Mouse (Mus musculus) small intestine, adult 2 months (tissue): ENCODE results near the gene Dync2h1. TPM values are rescaled to one million over a fixed set of nuclear protein-coding genes. Genes with fewer than 3 reads are reported as not detected.

ENCODE experiments used
- H3K27ac ChIP-seq: fragments of 200-500 bp; 2 replicates; pipeline ENCODE4 v1.5.1; 2012; ENCODE audit warnings: low read depth, low read length, control low read depth, inconsistent platforms; ENCODE audit not compliant: insufficient read depth
- H3K27me3 ChIP-seq: fragments of 200-500 bp; 2 replicates; pipeline ENCODE4 v1.6.1; 2012; ENCODE audit warnings: mild to moderate bottlenecking, moderate library complexity, low read length, inconsistent platforms; ENCODE audit not compliant: control insufficient read depth, insufficient read depth
- H3K36me3 ChIP-seq: fragments of 200-500 bp; 2 replicates; pipeline ENCODE4 v1.6.1; 2012; ENCODE audit warnings: mild to moderate bottlenecking, low read length, control low read depth, inconsistent platforms; ENCODE audit not compliant: control insufficient read depth, insufficient read depth
- H3K4me1 ChIP-seq: fragments of 200-500 bp; 2 replicates; pipeline ENCODE4 v1.6.1; 2012; ENCODE audit warnings: low read length, inconsistent platforms, mixed read lengths; ENCODE audit not compliant: control insufficient read depth, insufficient read depth, insufficient read length
- H3K4me3 ChIP-seq: fragments of 200-500 bp; 2 replicates; pipeline ENCODE4 v1.5.1; 2012; ENCODE audit warnings: low read depth, mild to moderate bottlenecking, control low read depth, inconsistent platforms, low read length, moderate library complexity
- CTCF ChIP-seq: fragments of 200-500 bp; IDR thresholded peaks from 2 replicates; pipeline ENCODE4 v1.5.1; 2012; ENCODE audit warnings: low read depth, mild to moderate bottlenecking, control low read depth, inconsistent platforms, low read length, moderate library complexity, mixed read lengths; ENCODE audit not compliant: insufficient replicate concordance, insufficient read length; ENCODE audit errors: extremely low read depth
- POLR2A ChIP-seq: fragments of 200-500 bp; IDR thresholded peaks from 2 replicates; pipeline ENCODE4 v1.6.1; 2012; ENCODE audit warnings: low read depth, mild to moderate bottlenecking, control low read depth, inconsistent platforms, low read length, moderate library complexity
- WGBS: fragments of 180-500 bp; shearing (Covaris S2); methylation state at CpG from one replicate; pipeline ENCODE4 v1.1.7; 2018; 5-methylcytosine and 5-hydroxymethylcytosine counted together
- polyA plus RNA-seq: library from polyadenylated mRNA; depleted of rRNA; stranded (reverse); fragments of >200 nt; gene quantifications from 2 replicates; pipeline ENCODE4 v1.2.3, GENCODE M21; 2012

Gene Dync2h1
- polyA plus RNA-seq, 1 experiment: 0.18 TPM

GRCm38 (mm10) chr9:7032553-7032952 lies 151.7 kb downstream of the Dync2h1 start:
- no peaks in the 10 kb centered on the region for H3K27me3 ChIP-seq
- WGBS: 81% methylated on average over 2 of the region's 2 CpGs
- H3K4me1 ChIP-seq: no peaks in the 10 kb centered on the region
- H3K4me3 ChIP-seq: no peak overlapping the region
- no peak for TF ChIP-seq POLR2A
- no peak overlapping the region for H3K27ac ChIP-seq
- H3K36me3 ChIP-seq: no peaks in the 10 kb centered on the region

GRCm38 (mm10) chr9:7015600-7015999 lies 168.6 kb downstream of the Dync2h1 start:
- no peaks in the 10 kb centered on the region for H3K36me3 ChIP-seq
- H3K4me3 ChIP-seq: no peak overlapping the region
- TF ChIP-seq POLR2A: no peak
- no peak for TF ChIP-seq CTCF
- H3K4me1 ChIP-seq: no peaks in the 10 kb centered on the region
- H3K27me3 ChIP-seq: no peaks in the 10 kb centered on the region
- no peak overlapping the region for H3K27ac ChIP-seq

- 85% methylated on average over 1 of the region's 1 CpGs for WGBS
- H3K4me1 ChIP-seq: no peaks in the 10 kb centered on the region
Measured at GRCm38 (mm10) chr9:7014733-7015132, 169.5 kb downstream of the Dync2h1 start.

DNA sequence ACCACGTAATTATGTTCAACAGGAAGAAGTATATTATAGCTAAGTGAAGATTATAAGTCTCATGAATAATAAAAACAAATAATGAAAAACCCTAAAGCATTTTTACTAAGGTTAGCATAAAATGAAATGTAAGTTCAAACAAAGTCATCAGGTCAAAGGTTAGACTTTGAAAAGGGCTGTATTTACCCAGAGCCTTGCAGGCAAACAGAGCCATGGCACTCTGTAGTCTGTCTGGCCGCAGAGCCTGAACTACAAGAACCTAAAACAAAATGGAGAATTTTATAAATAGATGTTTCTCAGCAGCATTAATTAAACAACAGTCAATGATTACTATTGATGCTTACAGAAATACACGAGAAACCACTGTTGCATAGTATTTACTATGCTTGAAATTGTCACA lies 174.5 kb downstream of the Dync2h1 start:
- Histone ChIP-seq H3K27ac (no peak overlapping the region), H3K4me1 (no peaks in the 10 kb centered on the region), H3K27me3 (no peaks in the 10 kb centered on the region), H3K4me3 (no peak overlapping the region), H3K36me3 (no peaks in the 10 kb centered on the region)
- TF ChIP-seq POLR2A: no peak
- WGBS: 64% methylated on average over 3 of the region's 3 CpGs

More at GRCm38 (mm10) chr9:7014733-7015132, 169.5 kb downstream of the Dync2h1 start:
- no peak overlapping the region for H3K27ac ChIP-seq
- no peak for TF ChIP-seq CTCF
- TF ChIP-seq POLR2A: no peak
- H3K27me3 ChIP-seq: no peaks in the 10 kb centered on the region
- H3K36me3 ChIP-seq: no peaks in the 10 kb centered on the region
- no peak overlapping the region for H3K4me3 ChIP-seq

DNA sequence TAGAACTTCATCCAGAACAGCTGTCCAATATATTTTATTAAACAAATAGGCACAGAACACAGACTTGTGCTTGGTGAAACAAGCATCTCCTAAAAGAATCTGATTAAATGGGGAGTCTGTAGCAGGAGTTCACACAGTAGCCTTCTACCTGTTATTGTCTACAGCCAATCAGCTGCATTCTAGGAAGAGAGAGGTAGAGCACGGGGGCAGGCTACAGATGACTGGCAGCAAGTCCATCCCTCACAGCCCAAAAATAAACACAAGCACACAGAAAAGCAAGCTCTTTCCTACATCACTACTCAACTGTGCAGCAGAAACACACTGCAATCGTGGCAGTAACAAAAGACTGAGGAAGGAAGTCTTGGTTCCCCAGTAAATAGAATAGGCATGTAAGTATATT lies 189.4 kb downstream of the Dync2h1 start:
- Histone ChIP-seq H3K27ac (no peak overlapping the region), H3K4me1 (no peaks in the 10 kb centered on the region), H3K27me3 (no peaks in the 10 kb centered on the region), H3K4me3 (no peak overlapping the region), H3K36me3 (no peaks in the 10 kb centered on the region)
- WGBS: 53% methylated on average over 2 of the region's 2 CpGs
- TF ChIP-seq POLR2A (no peak), CTCF (no peak)

GRCm38 (mm10) chr9:6994275-6994674 lies 190.0 kb downstream of the Dync2h1 start:
- no peaks in the 10 kb centered on the region for H3K27me3 ChIP-seq
- H3K4me1 ChIP-seq: no peaks in the 10 kb centered on the region
- H3K27ac ChIP-seq: no peak overlapping the region
- H3K36me3 ChIP-seq: no peaks in the 10 kb centered on the region
- no peak for TF ChIP-seq CTCF
- TF ChIP-seq POLR2A: no peak
- no peak overlapping the region for H3K4me3 ChIP-seq

GRCm38 (mm10) chr9:6988893-6989685 lies 195.2 kb downstream of the Dync2h1 start:
- TF ChIP-seq POLR2A: no peak
- no peak for TF ChIP-seq CTCF
- Histone ChIP-seq H3K36me3 (no peaks in the 10 kb centered on the region), H3K27me3 (no peaks in the 10 kb centered on the region), H3K4me3 (no peak overlapping the region), H3K4me1 (no peaks in the 10 kb centered on the region), H3K27ac (no peak overlapping the region)
- 85% methylated on average over 3 of the region's 3 CpGs for WGBS
